Mouse (Mus musculus) testis, postnatal 10 days (tissue): ENCODE results near the gene Nrtn.

Experiments
- DNase-seq: peaks from one replicate; pipeline ENCODE4 v3.0.0; 2021; ENCODE audit warnings: low spot score

Gene Nrtn

DNA sequence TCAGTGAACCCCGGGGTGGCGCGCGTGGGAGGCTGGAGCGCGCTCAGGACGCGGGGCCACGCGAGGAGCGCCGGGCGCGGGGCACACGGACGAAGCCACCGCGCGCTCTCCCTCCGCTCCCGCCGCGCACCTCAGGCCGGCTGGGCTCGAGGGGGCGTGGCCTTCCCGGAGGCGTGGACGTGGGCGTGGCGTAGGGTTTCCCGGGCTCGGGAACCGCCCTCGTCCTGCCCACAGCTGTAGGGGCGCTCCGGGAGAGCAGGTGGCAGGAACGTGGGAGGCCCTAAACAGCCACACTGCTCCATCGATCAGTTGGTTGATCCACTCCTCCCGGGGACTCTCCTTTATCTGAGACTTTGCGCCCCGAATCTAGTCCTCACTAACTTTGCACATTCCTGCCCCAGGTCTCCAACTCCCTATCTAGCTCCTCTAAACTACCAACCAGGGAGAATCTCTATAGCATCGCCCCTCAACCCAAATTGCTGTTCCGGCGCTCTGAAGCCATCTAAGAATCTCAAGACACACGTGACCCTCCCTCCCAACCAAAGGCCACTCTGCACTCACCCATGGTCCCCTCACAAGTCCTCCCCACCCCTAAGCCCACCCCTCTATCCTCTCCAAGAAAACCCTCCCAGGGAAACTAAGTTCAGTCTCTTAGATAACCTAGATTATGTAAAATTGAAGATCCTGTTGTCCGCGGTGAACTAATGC lies at the start of gene Nrtn:
Gene Nrtn (minus strand): TSS at position 115 of the 708 bp plus-strand sequence.
- peak; percentile 97 for DNase-seq

DNA sequence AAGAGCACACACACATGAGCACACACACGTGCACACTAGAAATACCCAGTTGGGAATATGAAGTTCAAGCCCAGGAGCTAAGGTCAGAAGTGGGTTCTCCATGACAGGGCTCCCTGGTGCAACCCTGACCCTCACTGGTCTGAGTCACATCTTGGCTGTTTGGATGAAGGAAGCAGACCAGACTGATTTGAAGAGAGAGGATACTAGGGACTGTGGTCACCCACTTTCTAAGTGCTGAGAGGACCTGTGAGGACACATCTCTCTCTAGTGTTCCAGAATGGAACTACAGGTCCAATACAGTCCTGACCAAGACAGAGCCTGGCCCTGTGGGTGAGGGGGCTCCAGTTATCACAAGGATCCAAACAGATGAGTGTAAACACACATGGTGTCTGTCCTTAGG lies 48.5 kb upstream of the Nrtn start:
- DNase-seq, result no peak

DNA sequence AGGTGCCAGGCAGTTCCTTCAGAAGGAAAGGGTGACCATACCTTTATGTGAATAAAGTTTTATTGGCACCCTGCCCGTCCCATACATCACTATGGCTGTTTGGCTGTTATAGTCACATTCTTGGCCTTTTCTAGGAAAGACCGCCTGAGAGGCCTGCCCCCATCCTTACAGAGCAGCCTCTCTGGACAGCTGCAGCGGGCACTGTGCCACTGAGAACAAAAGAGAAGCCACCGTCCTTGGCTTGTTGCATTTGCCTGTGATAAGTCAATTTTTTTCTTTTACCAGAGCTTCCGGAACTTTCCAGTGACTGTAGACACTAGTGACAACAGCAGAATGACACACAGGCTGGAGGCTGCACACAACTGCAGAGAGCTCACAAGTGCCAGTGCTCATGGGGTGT lies 47.6 kb upstream of the Nrtn start:
- peak; percentile 84 for DNase-seq

DNA sequence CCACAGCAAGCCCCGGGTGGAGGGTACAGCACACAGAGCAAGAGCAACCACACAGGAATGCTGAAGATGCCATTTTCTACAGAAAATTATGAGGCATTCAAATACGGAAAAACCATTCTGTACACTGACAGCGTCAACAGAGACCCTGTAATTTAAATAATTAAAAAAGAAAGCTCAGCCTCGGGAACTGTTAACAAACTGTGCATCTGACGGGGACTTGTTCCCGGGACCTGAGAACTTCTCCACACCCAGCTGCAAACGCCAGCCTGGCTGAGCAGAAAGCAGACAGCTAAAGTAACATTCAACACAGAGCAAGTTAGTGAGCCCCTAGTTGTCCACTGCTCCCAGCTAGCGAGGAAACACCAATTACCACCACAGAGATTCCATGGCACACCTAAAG lies 44.7 kb upstream of the Nrtn start:
- no peak for DNase-seq

DNA sequence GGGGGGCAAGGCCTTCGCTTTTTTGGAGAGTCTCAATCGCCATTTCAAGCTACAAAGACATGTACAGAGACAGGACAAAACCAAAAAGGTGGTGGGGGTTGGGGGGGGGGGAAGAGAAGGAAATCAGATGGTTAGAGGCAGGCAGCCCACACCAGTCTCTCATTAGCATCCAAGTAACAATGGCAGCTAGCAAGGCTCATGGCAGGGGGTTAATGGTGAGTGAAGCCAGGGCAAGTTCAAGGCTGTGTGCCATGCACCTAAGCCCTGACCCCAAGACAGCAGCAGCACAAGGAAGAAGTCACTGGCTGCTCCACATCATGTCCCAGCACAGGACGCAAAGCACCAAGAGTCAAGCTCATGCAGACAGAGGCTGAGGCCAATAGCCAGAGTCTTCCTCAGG lies 41.9 kb upstream of the Nrtn start:
- DNase-seq, result no peak

DNA sequence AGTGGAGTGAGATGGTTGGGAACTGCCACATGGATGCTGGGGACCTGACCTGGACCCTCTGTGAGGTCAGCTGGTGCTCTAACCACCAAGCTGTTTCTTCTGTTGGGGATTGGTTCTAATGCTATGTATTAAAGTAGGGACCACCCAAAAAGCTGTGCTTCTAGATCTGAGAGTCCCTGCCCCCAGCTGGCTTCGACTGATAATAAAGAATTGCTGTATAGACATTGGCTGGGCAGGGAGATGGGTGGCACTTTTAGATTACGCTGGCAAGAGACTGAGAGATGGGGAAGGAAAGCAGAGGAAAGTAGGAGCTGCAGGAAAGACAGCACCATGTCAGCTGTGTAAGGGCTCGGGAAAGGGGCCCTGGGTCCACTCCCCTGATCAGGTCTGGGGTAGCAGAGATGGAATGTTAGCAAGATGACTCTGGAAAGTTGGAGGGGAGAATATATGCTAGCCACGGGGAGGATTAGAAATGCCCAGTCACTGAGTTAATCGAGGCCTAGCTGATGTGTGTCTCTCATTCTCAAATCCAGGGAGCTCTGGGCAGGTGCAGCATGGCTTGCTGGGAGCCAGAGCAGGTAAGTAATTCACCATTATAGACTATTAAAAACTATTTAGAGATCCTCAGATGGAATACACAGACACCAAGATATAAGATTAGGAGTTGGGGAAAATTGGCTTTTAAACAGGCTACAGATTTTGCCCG lies 36.4 kb upstream of the Nrtn start:
- DNase-seq, result no peak

DNA sequence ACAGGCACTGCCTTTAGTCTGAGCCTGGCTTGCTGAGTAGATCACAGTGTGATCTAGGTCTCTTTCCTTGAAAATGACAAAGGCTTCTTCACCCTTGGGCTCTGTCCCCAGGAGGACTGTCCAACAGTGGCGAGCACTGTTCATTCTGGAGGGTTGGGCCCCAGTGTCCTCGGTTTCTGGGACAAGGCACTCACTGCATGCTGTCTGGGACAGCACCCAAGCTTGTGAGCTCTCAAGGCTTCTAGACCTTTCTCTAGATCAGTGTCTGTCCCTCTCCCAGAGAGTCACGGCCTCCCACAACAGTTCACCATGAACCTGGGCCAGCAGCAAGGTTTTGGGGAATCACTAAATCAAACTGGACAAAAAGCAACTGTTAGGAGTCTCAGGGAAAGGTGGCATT lies 35.3 kb upstream of the Nrtn start:
- DNase-seq, result no peak

DNA sequence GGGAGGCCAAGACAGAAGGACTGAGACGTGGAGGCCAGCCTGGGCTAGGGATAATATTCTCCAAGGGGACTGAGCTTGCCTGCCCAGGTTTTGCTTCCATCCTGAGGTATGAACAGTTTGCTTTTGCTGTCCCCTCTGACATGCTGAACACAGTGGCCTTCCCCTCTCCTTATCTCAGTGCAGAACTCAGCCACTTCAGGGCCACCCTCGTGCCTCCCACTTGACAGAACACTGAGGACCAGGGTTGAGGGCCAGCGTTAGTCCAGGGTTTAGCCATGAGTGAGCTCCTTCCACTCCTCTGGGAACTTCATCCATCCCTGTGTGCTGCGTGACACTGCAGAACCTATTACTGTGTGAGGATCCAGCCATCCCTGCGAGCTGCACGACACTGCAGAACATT lies 32.0 kb upstream of the Nrtn start:
- no peak for DNase-seq

DNA sequence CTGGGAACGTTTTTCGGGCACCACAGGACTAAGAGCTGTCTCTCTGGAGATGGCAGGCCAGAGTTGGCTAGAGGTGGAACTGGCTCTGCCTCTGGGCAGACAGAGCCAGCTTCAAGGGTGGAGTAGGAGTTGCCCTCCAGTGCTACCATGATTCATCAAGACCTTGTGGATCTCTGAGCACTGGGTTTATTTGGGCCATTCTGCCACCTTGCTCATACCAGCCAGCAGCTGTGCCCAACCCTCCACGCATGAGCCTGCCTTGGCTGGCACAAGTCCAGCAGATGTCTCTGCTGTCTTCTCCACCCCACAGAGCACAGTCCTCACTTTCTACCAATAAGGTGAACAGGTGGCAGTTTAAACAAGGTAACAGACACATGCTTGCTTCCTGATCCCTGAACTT lies 31.6 kb upstream of the Nrtn start:
- DNase-seq, result no peak

DNA sequence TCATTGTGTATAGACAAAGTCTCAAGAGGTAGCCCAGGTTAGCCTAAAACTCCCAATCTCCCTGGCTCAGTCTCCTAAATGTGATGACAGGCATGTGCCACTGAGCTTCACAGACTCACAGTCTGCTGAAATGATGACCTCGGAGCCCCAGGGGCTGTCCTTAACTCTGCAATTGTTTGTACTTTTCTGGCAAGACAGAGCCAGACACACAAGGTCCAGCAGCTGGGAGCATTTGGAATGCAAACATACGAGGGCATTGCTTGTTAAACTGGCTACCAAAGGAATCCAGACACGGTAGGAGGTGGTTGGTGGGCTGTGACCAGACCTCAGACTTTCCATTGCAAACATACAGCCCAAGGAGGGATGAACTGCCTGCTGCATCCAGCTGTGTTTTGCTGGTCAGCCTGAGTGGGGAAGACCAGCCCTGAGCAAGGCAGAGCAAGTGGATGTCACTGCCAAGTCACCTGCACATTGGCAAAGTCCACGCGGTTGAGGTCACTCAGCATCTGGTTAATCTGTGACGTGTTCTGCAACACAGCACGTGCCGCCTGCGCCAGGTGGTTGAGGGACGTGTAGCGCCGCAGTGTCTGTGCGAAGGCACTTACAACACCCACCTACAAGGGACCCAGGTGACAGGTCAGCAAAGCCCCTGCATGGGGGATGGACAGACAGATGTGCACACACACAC lies 23.1 kb upstream of the Nrtn start:
- DNase-seq, result no peak

DNA sequence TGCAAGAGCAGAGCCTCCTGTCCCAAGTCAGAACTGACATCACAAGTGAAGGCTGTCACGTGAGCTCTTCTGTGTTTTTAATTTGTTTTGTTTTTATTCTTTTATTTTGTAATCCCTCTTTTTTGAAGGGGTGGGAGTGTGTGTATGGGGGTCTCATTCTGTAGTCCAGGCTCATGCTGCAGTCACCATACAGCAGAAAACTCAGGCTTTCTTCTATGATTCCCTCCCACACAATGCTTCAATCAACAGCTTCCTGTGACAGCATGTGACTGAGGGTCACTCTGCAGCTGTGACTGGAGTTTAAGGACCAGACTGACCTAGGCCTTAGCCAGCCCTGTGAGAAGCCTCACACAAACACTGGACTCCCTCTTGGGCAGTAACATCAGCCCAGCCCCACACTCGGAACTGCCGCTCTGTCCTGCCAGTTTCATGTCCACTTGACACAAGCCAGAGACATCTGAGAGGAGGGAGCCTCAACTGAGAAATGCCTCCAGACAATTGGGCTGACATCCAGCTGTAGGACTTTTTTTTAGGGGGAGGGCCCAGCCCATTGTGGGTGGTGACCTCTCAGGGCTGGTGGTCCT lies 21.5 kb upstream of the Nrtn start:
- no peak for DNase-seq

DNA sequence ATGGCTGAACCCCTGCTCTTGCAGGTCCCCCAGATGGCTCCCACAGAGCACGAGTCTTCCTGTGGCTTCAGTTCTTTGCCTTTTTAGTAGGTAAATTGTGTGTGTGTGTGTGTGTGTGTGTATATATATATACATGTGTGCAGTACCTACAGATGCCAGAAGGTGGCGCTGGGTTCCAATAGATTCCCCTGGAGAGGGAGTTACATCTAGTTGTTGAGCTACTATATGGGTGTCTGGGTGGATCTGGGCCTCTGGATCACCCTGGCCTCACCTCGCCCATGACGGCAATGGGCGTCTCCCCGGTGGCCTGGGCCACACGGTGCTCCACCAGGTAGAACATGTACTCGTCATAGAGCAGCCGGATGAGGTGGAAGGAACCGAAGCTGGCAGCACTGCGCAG lies 20.2 kb upstream of the Nrtn start:
- peak; percentile 66 for DNase-seq

DNA sequence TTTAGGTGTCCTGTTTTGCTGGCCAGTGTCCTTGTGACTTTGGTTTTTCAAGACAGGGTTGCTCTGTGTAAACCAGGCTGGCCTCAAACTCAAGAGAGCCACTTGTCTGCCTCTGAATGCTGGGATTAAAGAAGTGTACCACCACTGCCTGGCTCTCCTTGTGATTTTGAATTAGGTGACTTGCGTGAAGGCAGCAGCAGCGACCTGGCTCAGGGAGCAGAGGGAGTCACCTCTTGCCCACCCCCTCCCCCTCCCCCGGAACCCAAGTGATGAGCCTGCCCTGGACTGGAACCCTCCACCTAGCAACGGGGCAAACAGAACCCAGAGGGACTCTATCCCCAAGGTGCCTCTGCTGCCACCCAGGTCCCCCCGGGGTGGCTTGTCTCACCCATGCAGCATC lies 12.6 kb upstream of the Nrtn start, which contains the start of gene Prr22:
Gene Prr22 (plus strand): TSS at position 301 of the 400 bp plus-strand sequence.
- DNase-seq, result no peak

DNA sequence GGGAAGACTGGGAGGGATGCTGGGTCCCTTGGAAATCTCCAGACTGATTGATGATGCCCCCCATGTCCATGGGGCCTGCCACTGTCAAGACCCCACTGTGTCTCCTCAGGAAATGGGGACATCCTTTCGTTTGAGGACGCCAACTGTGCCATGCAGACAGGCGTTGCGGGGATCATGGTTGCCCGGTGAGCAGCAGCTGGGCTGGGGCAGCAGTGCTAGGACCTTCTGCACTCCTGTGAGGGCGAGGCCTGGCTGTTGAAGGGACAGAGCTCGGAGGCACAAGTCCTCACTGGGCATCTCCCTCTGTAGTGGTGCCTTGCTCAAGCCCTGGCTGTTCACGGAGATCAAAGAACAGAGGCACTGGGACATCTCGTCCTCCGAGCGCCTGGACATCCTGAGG lies 11.6 kb upstream of the Nrtn start:
- DNase-seq, result no peak

DNA sequence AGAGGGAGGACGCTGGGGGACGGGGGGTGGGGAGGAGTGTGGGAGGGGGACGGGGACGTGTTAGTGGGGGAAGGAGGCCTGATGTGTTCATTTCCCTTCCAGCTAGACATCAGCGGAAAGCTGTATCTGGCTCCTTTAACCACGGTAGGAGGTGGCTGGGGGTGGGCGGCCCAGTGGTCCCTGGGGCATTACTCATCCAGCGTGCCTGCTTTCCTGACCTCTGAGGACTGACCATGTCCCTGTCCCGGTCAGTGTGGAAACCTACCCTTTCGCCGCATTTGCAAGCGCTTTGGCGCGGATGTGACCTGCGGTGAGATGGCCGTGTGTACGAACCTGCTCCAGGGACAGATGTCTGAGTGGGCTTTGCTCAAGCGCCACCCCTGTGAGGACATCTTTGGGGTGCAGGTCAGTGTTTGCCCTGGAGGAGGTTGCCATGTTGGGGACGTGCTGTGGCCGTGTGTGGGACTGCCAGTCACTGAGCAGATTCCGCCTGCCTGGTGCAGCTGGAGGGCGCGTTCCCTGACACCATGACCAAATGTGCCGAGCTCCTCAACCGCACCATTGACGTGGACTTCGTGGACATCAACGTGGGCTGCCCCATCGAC lies 10.3 kb upstream of the Nrtn start:
- DNase-seq, result no peak

DNA sequence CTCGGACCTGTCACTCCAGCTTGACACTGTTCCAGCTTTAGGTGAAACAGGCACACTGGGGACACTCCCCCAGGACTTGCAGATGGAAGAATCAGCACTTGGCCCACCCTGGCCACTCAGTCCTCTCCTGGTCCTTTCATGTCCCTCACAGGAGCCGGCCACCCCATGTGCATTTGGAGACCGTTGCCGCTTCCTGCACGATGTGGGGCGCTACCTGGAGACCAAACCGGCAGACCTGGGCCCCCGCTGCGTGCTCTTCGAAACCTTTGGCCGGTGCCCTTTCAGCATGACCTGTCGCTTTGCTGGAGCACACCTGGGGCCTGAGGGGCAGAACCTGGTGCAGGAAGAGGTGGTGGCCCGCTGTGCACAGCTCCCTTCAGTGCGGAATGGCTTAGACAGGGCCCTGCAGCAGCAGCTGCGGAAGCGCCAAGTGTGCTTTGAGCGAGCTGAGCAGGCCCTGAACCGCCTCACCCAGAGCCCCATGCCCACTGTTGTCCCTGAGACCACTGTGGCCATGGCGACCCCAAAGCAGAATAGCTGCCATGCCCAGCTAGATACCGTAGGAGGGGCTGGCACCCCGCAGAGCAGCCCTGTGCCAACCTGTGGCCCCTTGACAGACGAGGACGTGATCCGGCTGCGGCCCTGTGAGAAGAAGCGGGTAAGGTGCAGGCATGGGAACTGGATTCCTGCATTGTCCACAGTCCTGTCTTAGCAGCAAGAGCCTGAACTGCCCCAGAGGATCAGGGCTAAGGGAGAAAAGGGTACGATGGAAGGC lies 9.5 kb upstream of the Nrtn start:
- no peak for DNase-seq

DNA sequence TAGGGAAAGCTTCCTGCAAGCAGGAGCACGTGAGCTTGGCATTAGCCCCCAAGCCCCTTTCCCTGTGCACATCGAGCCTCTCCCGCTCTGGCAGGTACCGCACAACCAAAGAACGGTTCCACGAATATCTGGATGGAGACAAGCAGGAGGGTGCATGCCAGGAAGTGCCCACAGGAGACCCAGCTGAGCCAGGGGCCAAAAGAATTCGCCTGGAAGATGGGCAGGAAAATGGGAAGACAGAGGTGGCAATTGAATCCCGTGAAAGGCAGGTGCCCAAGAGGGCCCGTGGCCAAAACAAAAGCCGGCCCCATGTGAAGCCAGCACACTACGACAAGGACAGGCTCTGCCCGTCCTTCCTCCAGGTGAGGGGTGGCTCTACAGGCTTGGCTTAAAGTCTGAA lies 8.1 kb upstream of the Nrtn start:
- DNase-seq, result no peak

DNA sequence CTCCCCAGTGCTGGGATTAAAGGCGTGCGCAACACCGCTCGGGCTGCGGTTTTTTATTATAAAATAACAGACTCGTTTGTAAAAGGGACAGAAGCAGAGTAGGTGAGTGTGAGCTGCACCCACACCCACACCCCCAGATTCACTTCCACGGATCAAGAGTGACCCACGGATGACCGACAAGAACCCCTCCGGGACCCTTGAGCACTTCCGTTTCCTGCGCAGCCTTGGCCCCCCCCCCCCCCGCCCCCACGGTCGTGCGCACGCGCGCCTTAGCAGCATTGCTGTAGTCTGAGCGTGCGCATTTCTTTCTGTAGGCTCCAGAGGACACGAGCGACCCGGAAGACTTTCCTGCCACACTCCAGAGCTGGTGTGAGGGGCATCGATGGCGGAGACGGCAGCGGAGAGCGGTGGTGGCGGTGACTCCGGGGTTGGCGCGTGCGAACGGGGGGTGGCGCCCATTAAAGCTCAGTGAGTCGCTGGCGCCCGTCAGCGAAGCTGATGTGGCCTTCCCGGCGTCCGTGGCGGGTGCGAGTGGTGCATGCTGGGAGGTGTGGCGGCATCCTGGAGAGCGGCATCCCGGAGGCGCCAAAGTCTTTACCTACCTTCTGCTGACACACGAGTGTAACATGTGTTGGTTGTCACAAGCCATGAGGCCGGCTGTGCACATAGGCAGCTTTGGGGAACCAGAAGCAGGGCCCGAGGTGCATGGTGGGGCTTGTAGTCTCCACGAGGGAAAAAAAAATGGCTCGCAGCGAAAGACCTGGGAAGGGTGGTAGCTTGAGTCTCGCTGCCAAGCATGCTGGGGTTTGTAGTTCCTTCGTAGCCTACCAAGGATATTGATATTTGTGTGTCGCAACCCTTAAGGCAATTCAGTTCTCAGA lies 7.4 kb upstream of the Nrtn start, which contains the start of gene Dus3l:
Gene Dus3l (plus strand): TSS at position 284 of the 881 bp plus-strand sequence.
- DNase-seq, result peak; percentile 86

DNA sequence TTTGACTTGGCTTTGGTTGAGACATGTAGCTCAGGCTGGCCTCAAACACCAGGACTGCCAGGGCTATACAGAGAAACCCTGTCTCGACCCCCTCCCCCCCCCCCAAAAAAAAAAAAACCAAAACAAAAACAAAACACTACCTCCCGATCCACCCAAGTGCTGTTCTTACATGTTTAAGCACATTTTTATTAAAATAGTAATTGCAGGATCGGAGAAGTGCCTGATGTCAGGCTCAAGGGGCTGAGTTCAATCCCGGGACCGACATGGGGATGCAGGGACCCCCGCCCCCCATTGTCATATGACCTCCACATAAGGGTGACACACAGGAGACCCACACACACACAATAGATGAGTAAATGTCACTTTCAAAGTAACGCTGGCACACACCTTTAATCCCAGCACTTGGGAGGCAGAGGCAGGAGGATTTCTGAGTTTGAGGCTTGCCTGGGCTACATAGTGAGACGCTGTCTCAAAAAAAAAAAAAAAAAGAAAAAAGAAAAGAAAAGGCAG lies 6.5 kb upstream of the Nrtn start:
- DNase-seq, result no peak
